Mouse (Mus musculus) heart, adult 2 months (tissue): ENCODE results near the gene Tmem169. TPM values are rescaled to one million over a fixed set of nuclear protein-coding genes. Genes with fewer than 3 reads are reported as not detected.
A peak's percentile ranks its signal among the peaks of the same experiment; 100 is the strongest.
"Not testable (repeated sequence)": the region's sequence is repeated elsewhere in the genome, so short reads cannot be mapped to it uniquely, and the experiment has no call there.

Source experiments
- DNase-seq, 2 experiments: peaks; one replicate each; pipeline ENCODE4 v3.0.0; 2021
- H3K27ac ChIP-seq: fragments of 200-600 bp; 2 replicates; pipeline ENCODE4 v1.8.1; 2022
- H3K27me3 ChIP-seq: fragments of 200-500 bp; 2 replicates; pipeline ENCODE4 v1.6.1; 2012; ENCODE audit warnings: mild to moderate bottlenecking, low read length, inconsistent platforms, mixed read lengths; ENCODE audit not compliant: control insufficient read depth, insufficient read depth
- H3K36me3 ChIP-seq: fragments of 200-500 bp; 2 replicates; pipeline ENCODE4 v1.6.1; 2012; ENCODE audit warnings: low read length, inconsistent platforms; ENCODE audit not compliant: control insufficient read depth, insufficient read depth
- H3K4me1 ChIP-seq: fragments of 200-500 bp; 2 replicates; pipeline ENCODE4 v1.6.1; 2011; ENCODE audit warnings: low read length; ENCODE audit not compliant: control insufficient read depth, insufficient read depth
- H3K4me3 ChIP-seq: fragments of 200-600 bp; 2 replicates; pipeline ENCODE4 v1.8.1; 2022
- H3K79me2 ChIP-seq: fragments of 200-500 bp; replicated peaks from 2 replicates; pipeline ENCODE4 v1.6.1; 2012; ENCODE audit warnings: mild to moderate bottlenecking, inconsistent platforms, low read length, moderate library complexity, mixed read lengths; ENCODE audit not compliant: control insufficient read depth, insufficient read depth
- H3K9ac ChIP-seq: fragments of 200-500 bp; 2 replicates; pipeline ENCODE4 v1.6.1; 2012; ENCODE audit warnings: low read depth, mild to moderate bottlenecking, control low read depth, inconsistent platforms, low read length, mixed read lengths
- CTCF ChIP-seq: fragments of 200-600 bp; IDR thresholded peaks from 2 replicates; pipeline ENCODE4 v1.8.1; 2022; ENCODE audit warnings: antibody characterized with exemption, mild to moderate bottlenecking, moderate library complexity
- EP300 ChIP-seq: fragments of 200-500 bp; IDR thresholded peaks from 2 replicates; pipeline ENCODE4 v1.6.1; 2011; ENCODE audit warnings: low read depth, low read length, control low read depth; ENCODE audit not compliant: insufficient read depth
- POLR2A ChIP-seq: fragments of 200-500 bp; IDR thresholded peaks from 2 replicates; pipeline ENCODE4 v1.6.1; 2011; ENCODE audit warnings: mild to moderate bottlenecking, low read depth, low read length, control low read depth; ENCODE audit not compliant: insufficient read depth
- WGBS: fragments of 180-500 bp; shearing (Covaris S2); methylation state at CpG from one replicate; pipeline ENCODE4 v1.1.7; 2018; 5-methylcytosine and 5-hydroxymethylcytosine counted together
- intact Hi-C: fragments of 180-260 bp; cut with DNase I; formaldehyde crosslinking; loops from one replicate; pipeline ENCODE4 v1.15.1; 2025
- polyA plus RNA-seq: library from polyadenylated mRNA; depleted of rRNA; stranded (reverse); fragments of >200 nt; gene quantifications from 2 replicates; pipeline ENCODE4 v1.2.3, GENCODE M21; 2012
- total RNA-seq, 2 experiments: library from RNA; stranded (reverse); gene quantifications; 2 replicates each; pipeline ENCODE4 v1.2.3; 2021

Tmem169 gene
- total and polyA plus RNA-seq, 3 experiments = 0.04 to 0.16 TPM; not detected in 1

DNA sequence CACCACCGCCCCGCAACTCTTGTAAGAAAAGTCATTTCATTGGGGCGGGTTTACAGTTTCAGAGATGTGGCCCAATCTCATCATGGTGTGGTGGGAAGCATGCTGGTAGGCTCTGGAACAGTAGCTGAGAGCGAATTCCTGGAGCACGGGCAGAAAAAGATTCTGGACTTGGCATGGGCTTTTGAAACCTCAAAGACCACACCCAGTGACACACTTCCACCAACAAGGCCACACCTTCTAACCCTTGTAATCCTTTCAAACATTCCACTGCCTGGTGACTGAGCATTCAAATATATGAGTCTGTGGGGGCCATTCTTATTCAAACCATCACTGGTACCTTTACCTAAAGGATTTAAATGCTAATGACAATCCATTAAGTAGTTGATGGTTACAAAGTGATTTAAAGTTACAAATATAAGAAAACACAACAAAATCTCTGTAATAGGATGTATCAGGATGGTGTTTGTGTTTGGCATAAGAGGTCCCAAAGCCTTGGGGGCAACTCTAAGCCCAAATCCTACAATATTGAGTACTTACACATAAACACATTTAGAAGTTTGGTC, 41.5 kb upstream of the Tmem169 start:
- 94% methylated on average over 5 of the region's 5 CpGs for WGBS
- Histone ChIP-seq H3K79me2 (no peaks in the 10 kb centered on the region), H3K36me3 (no peaks in the 10 kb centered on the region), H3K27me3 (no peaks in the 10 kb centered on the region), H3K4me3 (no peak overlapping the region), H3K27ac (no peak overlapping the region), H3K9ac (no peak overlapping the region), H3K4me1 (no peaks in the 10 kb centered on the region)
- DNase-seq = no peak
- TF ChIP-seq POLR2A = no peak
- no peak for TF ChIP-seq CTCF
- no peak for TF ChIP-seq EP300
- intact Hi-C loops = no loop called here

DNA sequence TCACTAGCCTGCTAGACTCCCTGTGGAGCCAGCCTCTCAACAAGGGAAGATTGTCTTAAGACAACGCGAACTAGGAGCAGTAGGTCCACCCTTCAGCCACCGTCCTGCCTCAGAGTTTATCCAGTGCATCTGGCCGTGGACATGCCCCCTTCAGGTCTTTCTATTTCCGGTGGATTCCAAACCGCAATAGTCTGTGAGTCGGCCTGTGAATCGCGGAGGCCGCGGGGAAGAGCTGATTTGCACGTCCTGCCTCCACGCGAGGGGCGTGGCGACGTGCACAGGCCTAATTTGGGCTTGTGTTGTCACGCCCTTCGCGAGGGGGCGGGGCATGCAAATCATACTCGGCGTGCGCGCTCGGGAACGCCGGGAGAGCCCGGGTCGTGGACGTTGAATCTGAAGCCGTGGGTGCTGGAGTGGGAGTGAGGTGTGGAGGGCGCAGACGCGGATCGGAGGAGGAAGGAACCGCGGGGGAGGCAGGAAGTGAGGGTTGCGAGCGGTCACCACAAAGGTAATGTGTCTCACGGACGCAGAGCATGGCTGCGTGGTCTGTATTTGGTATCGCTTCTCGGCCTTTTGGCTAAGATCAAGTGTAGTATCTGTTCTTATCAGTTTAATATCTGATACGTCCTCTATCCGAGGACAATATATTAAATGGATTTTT, 40.4 kb upstream of the Tmem169 start:
- H3K4me1 ChIP-seq = no peaks in the 10 kb centered on the region
- peak overlapping the region; percentile 88 for H3K9ac ChIP-seq
- H3K79me2 ChIP-seq = no peaks in the 10 kb centered on the region
- WGBS = 1% methylated on average over 47 of the region's 47 CpGs
- no peaks in the 10 kb centered on the region for H3K27me3 ChIP-seq
- TF ChIP-seq EP300 (peak; percentile 82), CTCF (0 out of 2 replicates have a peak, but pooled peaks have one; percentile 6), POLR2A (peak; percentile 93)
- no peaks in the 10 kb centered on the region for H3K36me3 ChIP-seq
- peak overlapping the region; percentile 98 for H3K27ac ChIP-seq
- intact Hi-C loops = loop anchor here (1.0 kb wide), 1 partner anchor 10 kb away; no protein-coding TSS in a partner anchor
- H3K4me3 ChIP-seq = peak overlapping the region; percentile 51
- DNase-seq = peak; percentile 96

DNA sequence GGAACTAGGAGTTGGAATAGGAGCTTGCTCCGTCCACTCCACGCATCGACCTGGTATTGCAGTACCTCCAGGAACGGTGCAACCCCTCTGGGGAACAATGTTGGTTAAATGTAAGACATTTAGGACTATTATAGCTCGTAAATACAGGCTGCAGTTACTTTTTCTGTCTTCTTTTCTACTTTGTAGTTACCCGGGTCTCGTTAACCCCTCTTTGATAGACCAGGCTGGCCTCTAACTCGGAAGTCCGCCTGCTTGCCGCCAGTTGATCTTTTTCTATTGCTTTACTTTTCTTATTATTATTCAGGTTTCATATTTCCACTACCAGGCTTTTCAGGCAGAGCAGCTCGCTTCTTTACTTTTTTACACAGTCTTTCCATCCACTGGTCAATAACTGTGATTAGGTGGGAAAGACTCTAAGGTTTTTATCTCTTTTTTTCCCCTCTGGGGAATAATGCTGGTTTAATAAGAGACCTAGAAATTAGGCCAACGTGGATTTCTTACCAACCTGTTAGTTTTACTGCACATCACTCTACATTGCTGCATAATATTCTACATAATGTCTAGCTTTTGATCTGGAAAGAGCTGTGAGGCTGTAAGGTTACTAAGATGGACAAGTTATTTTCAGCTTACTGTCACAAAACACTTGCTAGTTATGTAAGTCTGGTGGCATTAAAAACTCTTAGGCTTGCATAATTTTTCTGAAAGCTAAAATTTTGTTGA, 39.7 kb upstream of the Tmem169 start:
- H3K79me2 ChIP-seq = no peaks in the 10 kb centered on the region
- DNase-seq = no peak
- no peaks in the 10 kb centered on the region for H3K36me3 ChIP-seq
- TF ChIP-seq POLR2A (peak; percentile 79; the same call in 1 of the 2 replicates), CTCF (no peak), EP300 (0 out of 2 replicates have a peak, but pooled peaks have one; percentile 8)
- 9% methylated on average over 12 of the region's 12 CpGs for WGBS
- no peak overlapping the region; the same call in 1 of the 2 replicates for H3K4me3 ChIP-seq
- intact Hi-C loops = loop anchor here (1.0 kb wide), 1 partner anchor 9 kb away; no protein-coding TSS in a partner anchor
- no peaks in the 10 kb centered on the region for H3K4me1 ChIP-seq
- no peaks in the 10 kb centered on the region for H3K27me3 ChIP-seq
- H3K27ac ChIP-seq = peak overlapping the region; percentile 98; the same call in 1 of the 2 replicates
- H3K9ac ChIP-seq = peak overlapping the region; percentile 56

- H3K27me3 ChIP-seq, DNase-seq, H3K4me1 ChIP-seq, H3K4me3 ChIP-seq, H3K9ac ChIP-seq, H3K27ac ChIP-seq, H3K79me2 ChIP-seq, intact Hi-C loops, H3K36me3 ChIP-seq: not testable (repeated sequence)
- 62% methylated on average over 9 of the region's 9 CpGs for WGBS
These were observed 35.9 kb upstream of the Tmem169 start for GRCm38 (mm10) chr1:72248226-72248737.

- H3K4me3 ChIP-seq = no peak overlapping the region
- H3K27me3 ChIP-seq = no peaks in the 10 kb centered on the region
- DNase-seq = no peak
- no peaks in the 10 kb centered on the region for H3K79me2 ChIP-seq
- H3K27ac ChIP-seq = no peak overlapping the region
- intact Hi-C loops = no loop called here
- no peaks in the 10 kb centered on the region for H3K36me3 ChIP-seq
- H3K9ac ChIP-seq = no peak overlapping the region
- H3K4me1 ChIP-seq = peaks cover 3% of the 10 kb centered on the region
- WGBS = 81% methylated on average over 1 of the region's 1 CpGs
- TF ChIP-seq EP300 = no peak
- TF ChIP-seq CTCF = no peak
- TF ChIP-seq POLR2A = no peak
These were observed 32.4 kb upstream of the Tmem169 start for GRCm38 (mm10) chr1:72251806-72252205.
